Mouse (Mus musculus) liver, adult 2 months (tissue): ENCODE results near the gene 1500011B03Rik. TPM values are rescaled to one million over a fixed set of nuclear protein-coding genes. Genes with fewer than 3 reads are reported as not detected.
A peak's percentile ranks its signal among the peaks of the same experiment; 100 is the strongest.

ENCODE experiments used
- DNase-seq: peaks from one replicate; pipeline ENCODE4 v3.0.0-alpha.2; 2011; ENCODE audit warnings: low read depth, low spot score; ENCODE audit errors: extremely low read depth
- H3K27ac ChIP-seq: fragments of 200-500 bp; replicated peaks from 2 replicates; pipeline ENCODE4 v1.5.1; 2012; ENCODE audit warnings: low read depth, mild to moderate bottlenecking, control low read depth, inconsistent platforms, low read length; ENCODE audit not compliant: insufficient read depth
- H3K27me3 ChIP-seq: fragments of 200-500 bp; 2 replicates; pipeline ENCODE4 v1.6.1; 2012; ENCODE audit warnings: mild to moderate bottlenecking, moderate library complexity, low read length, inconsistent platforms; ENCODE audit not compliant: control insufficient read depth, insufficient read depth
- H3K36me3 ChIP-seq: fragments of 200-500 bp; 2 replicates; pipeline ENCODE4 v1.6.1; 2012; ENCODE audit warnings: low read length, inconsistent platforms; ENCODE audit not compliant: control insufficient read depth, insufficient read depth
- H3K4me1 ChIP-seq: fragments of 200-500 bp; 2 replicates; pipeline ENCODE4 v1.6.1; 2011; ENCODE audit warnings: low read length; ENCODE audit not compliant: control insufficient read depth, insufficient read depth
- H3K4me3 ChIP-seq: fragments of 200-500 bp; 2 replicates; pipeline ENCODE4 v1.5.1; 2011; ENCODE audit warnings: low read depth, mild to moderate bottlenecking, control low read depth, low read length, moderate library complexity; ENCODE audit not compliant: insufficient read depth
- H3K79me2 ChIP-seq: fragments of 200-500 bp; 2 replicates; pipeline ENCODE4 v1.6.1; 2012; ENCODE audit warnings: inconsistent platforms, mild to moderate bottlenecking, low read length, moderate library complexity; ENCODE audit not compliant: control insufficient read depth, insufficient read depth
- H3K9ac ChIP-seq: fragments of 200-500 bp; 2 replicates; pipeline ENCODE4 v1.6.1; 2012; ENCODE audit warnings: low read depth, mild to moderate bottlenecking, control low read depth, inconsistent platforms, low read length
- CTCF ChIP-seq: fragments of 200-500 bp; IDR thresholded peaks from 2 replicates; pipeline ENCODE4 v1.5.1; 2011; ENCODE audit warnings: low read depth, low read length, control low read depth
- POLR2A ChIP-seq: fragments of 200-500 bp; IDR thresholded peaks from 2 replicates; pipeline ENCODE4 v1.6.1; 2011; ENCODE audit warnings: low read length, control low read depth; ENCODE audit not compliant: insufficient read depth; ENCODE audit errors: extremely low read depth
- WGBS: fragments of 180-500 bp; shearing (Covaris S2); methylation state at CpG from one replicate; pipeline ENCODE4 v1.1.7; 2018; 5-methylcytosine and 5-hydroxymethylcytosine counted together
- polyA plus RNA-seq: library from polyadenylated mRNA; depleted of rRNA; stranded (reverse); fragments of >200 nt; gene quantifications from 2 replicates; pipeline ENCODE4 v1.2.3, GENCODE M21; 2012; rRNA removed
- total RNA-seq: library from RNA; depleted of rRNA; stranded (reverse); fragments of >200 nt; gene quantifications from 2 replicates; pipeline ENCODE4 v1.2.3, GENCODE M21; 2014; rRNA removed

Gene 1500011B03Rik
- total and polyA plus RNA-seq, 2 experiments = 2.0 to 4.2 TPM

DNA sequence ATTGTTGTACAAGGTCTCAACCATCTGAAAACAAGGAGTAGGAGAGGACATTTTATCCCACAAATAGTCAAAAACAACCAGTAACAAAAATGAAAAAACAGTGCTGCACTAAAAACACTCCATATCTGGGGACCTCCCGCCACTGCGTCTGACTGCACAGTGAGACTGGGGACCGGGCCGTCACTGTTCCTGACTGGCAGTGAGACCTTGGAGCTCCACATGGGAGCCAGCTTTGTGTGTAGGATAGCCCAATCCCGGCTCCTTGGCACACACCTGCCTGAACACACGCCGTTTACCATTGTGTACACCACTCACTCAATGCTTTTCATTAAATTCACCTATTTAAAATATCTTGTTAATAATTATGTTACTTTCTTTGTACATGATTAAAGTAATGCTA, 56.1 kb downstream of the 1500011B03Rik start:
- DNase-seq = no peak
- H3K36me3 ChIP-seq = peaks cover 16% of the 10 kb centered on the region; the same call in 1 of the 2 replicates
- H3K79me2 ChIP-seq = peaks cover 39% of the 10 kb centered on the region
- H3K9ac ChIP-seq = no peak overlapping the region
- H3K4me3 ChIP-seq = no peak overlapping the region
- no peak for TF ChIP-seq POLR2A
- no peak for TF ChIP-seq CTCF
- H3K27me3 ChIP-seq = no peaks in the 10 kb centered on the region
- no peak overlapping the region for H3K27ac ChIP-seq
- H3K4me1 ChIP-seq = peaks cover 4% of the 10 kb centered on the region
- 91% methylated on average over 7 of the region's 7 CpGs for WGBS

- no peak for DNase-seq
- H3K9ac ChIP-seq = no peak overlapping the region
- H3K27me3 ChIP-seq = no peaks in the 10 kb centered on the region
- peaks cover 36% of the 10 kb centered on the region for H3K79me2 ChIP-seq
- no peaks in the 10 kb centered on the region; the same call in 1 of the 2 replicates for H3K4me1 ChIP-seq
- H3K36me3 ChIP-seq = peaks cover 18% of the 10 kb centered on the region; the same call in 1 of the 2 replicates
- no peak for TF ChIP-seq POLR2A
- no peak for TF ChIP-seq CTCF
- WGBS = 77% methylated on average over 8 of the region's 8 CpGs
- no peak overlapping the region for H3K27ac ChIP-seq
- no peak overlapping the region for H3K4me3 ChIP-seq
These were observed 56.6 kb downstream of the 1500011B03Rik start for GRCm38 (mm10) chr5:114766686-114767085.

- no peak for DNase-seq
- no peak overlapping the region for H3K9ac ChIP-seq
- H3K36me3 ChIP-seq = peaks cover 24% of the 10 kb centered on the region; the same call in 1 of the 2 replicates
- 93% methylated on average over 18 of the region's 18 CpGs for WGBS
- no peak overlapping the region for H3K27ac ChIP-seq
- H3K27me3 ChIP-seq = no peaks in the 10 kb centered on the region
- no peak overlapping the region for H3K4me3 ChIP-seq
- no peaks in the 10 kb centered on the region for H3K4me1 ChIP-seq
- TF ChIP-seq CTCF (peak; percentile 26), POLR2A (no peak)
- H3K79me2 ChIP-seq = peaks cover 21% of the 10 kb centered on the region
These were observed 58.2 kb downstream of the 1500011B03Rik start for GRCm38 (mm10) chr5:114764812-114765735.

- Histone ChIP-seq H3K27ac (no peak overlapping the region), H3K4me3 (no peak overlapping the region), H3K4me1 (no peaks in the 10 kb centered on the region), H3K79me2 (peaks cover 3% of the 10 kb centered on the region; the same call in 1 of the 2 replicates), H3K9ac (no peak overlapping the region), H3K27me3 (no peaks in the 10 kb centered on the region), H3K36me3 (peaks cover 30% of the 10 kb centered on the region; the same call in 1 of the 2 replicates)
- DNase-seq = no peak
- 87% methylated on average over 8 of the region's 8 CpGs for WGBS
- TF ChIP-seq POLR2A = no peak
- TF ChIP-seq CTCF = no peak
These were observed 61.3 kb downstream of the 1500011B03Rik start for GRCm38 (mm10) chr5:114761980-114762379.

- H3K27me3 ChIP-seq = no peaks in the 10 kb centered on the region
- DNase-seq = no peak
- no peak overlapping the region for H3K9ac ChIP-seq
- peaks cover 35% of the 10 kb centered on the region; the same call in 1 of the 2 replicates for H3K36me3 ChIP-seq
- no peak for TF ChIP-seq CTCF
- TF ChIP-seq POLR2A = no peak
- H3K4me3 ChIP-seq = no peak overlapping the region
- 97% methylated on average over 5 of the region's 5 CpGs for WGBS
- H3K4me1 ChIP-seq = no peaks in the 10 kb centered on the region
- no peaks in the 10 kb centered on the region for H3K79me2 ChIP-seq
- H3K27ac ChIP-seq = no peak overlapping the region
These were observed 63.7 kb downstream of the 1500011B03Rik start for GRCm38 (mm10) chr5:114759536-114760090.

Other genes with a start within 250 kb of the 1500011B03Rik start
- gene Trpv4, start 165.0 kb downstream of the 1500011B03Rik start, total RNA-seq = 0.09 and 0.40 TPM in 2 replicates
- gene Trpv4, start 165.0 kb downstream of the 1500011B03Rik start, polyA plus RNA-seq = 0.29 and 0.50 TPM in 2 replicates
- 3.1 and 4.4 TPM in 2 replicates for gene Gltp, start 132.5 kb downstream of the 1500011B03Rik start, total RNA-seq
- 5.1 and 7.9 TPM in 2 replicates for gene Gltp, start 132.5 kb downstream of the 1500011B03Rik start, polyA plus RNA-seq
- gene Tchp, start 115.7 kb downstream of the 1500011B03Rik start, total RNA-seq = 0.83 and 1.4 TPM in 2 replicates
- gene Tchp, start 115.7 kb downstream of the 1500011B03Rik start, polyA plus RNA-seq = 2.1 and 4.0 TPM in 2 replicates
- gene Ankrd13a, start 48.8 kb downstream of the 1500011B03Rik start, total RNA-seq = 11.4 and 14.7 TPM in 2 replicates
- gene Ankrd13a, start 48.8 kb downstream of the 1500011B03Rik start, polyA plus RNA-seq = 15.9 and 19.1 TPM in 2 replicates
- 11.0 and 13.2 TPM in 2 replicates for gene Git2, start 48.0 kb downstream of the 1500011B03Rik start, total RNA-seq
- 11.1 and 11.8 TPM in 2 replicates for gene Git2, start 48.0 kb downstream of the 1500011B03Rik start, polyA plus RNA-seq
- gene 4930519G04Rik, start 30.2 kb upstream of the 1500011B03Rik start, total RNA-seq = not detected in 2 replicates
- not detected in 2 replicates for gene 4930519G04Rik, start 30.2 kb upstream of the 1500011B03Rik start, polyA plus RNA-seq
- gene Gm9936, start 35.2 kb upstream of the 1500011B03Rik start, total RNA-seq = not detected in 2 replicates
- gene Gm9936, start 35.2 kb upstream of the 1500011B03Rik start, polyA plus RNA-seq = not detected in 2 replicates
- gene Oasl2, start 73.5 kb upstream of the 1500011B03Rik start, total RNA-seq = 4.1 and 6.3 TPM in 2 replicates
- 1.5 and 4.2 TPM in 2 replicates for gene Oasl2, start 73.5 kb upstream of the 1500011B03Rik start, polyA plus RNA-seq
- 5.8 and 6.6 TPM in 2 replicates for gene Oasl1, start 99.8 kb upstream of the 1500011B03Rik start, total RNA-seq
- gene Oasl1, start 99.8 kb upstream of the 1500011B03Rik start, polyA plus RNA-seq = 15.4 and 16.8 TPM in 2 replicates
- 3.0 and 5.2 TPM in 2 replicates for gene 2210016L21Rik, start 118.7 kb upstream of the 1500011B03Rik start, total RNA-seq
- gene 2210016L21Rik, start 118.7 kb upstream of the 1500011B03Rik start, polyA plus RNA-seq = 5.2 and 6.1 TPM in 2 replicates
- 6.1 and 9.3 TPM in 2 replicates for gene Hnf1a, start 147.6 kb upstream of the 1500011B03Rik start, total RNA-seq
- gene Hnf1a, start 147.6 kb upstream of the 1500011B03Rik start, polyA plus RNA-seq = 13.5 and 19.2 TPM in 2 replicates
- 8.7 and 13.1 TPM in 2 replicates for gene Sppl3, start 187.7 kb upstream of the 1500011B03Rik start, total RNA-seq
- gene Sppl3, start 187.7 kb upstream of the 1500011B03Rik start, polyA plus RNA-seq = 23.7 and 24.0 TPM in 2 replicates